Mouse (Mus musculus) stomach, postnatal 0 days (tissue): ENCODE results near the gene Siae. TPM values are rescaled to one million over a fixed set of nuclear protein-coding genes. Genes with fewer than 3 reads are reported as not detected.

ENCODE experiments used
- ATAC-seq: fragments of 200-750 bp; cut with Nextera tagmentation; 2 replicates; pipeline ENCODE4 v1.8.0; 2017; ENCODE audit not compliant: low FRiP score, low TSS enrichment
- DNase-seq: peaks from one replicate; pipeline ENCODE4 v3.0.0-alpha.2; 2016; ENCODE audit warnings: low spot score
- H3K27ac ChIP-seq: fragments of 300-500 bp; sonication (generic); replicated peaks from 2 replicates; pipeline ENCODE4 v1.5.1; 2014; ENCODE audit warnings: mild to moderate bottlenecking, control low read depth
- H3K27me3 ChIP-seq: fragments of 300-500 bp; sonication (generic); 2 replicates; pipeline ENCODE4 v1.6.1; 2014; ENCODE audit warnings: low read length; ENCODE audit not compliant: control insufficient read depth, insufficient read depth
- H3K36me3 ChIP-seq: fragments of 300-500 bp; sonication (generic); 2 replicates; pipeline ENCODE4 v1.6.1; 2014; ENCODE audit warnings: low read length, mixed read lengths; ENCODE audit not compliant: control insufficient read depth, insufficient read depth
- H3K4me1 ChIP-seq: fragments of 300-500 bp; sonication (generic); replicated peaks from 2 replicates; pipeline ENCODE4 v1.6.1; 2014; ENCODE audit warnings: antibody characterized with exemption; ENCODE audit not compliant: control insufficient read depth, insufficient read depth
- H3K4me2 ChIP-seq: fragments of 300-500 bp; sonication (generic); replicated peaks from 2 replicates; pipeline ENCODE4 v1.6.1; 2014; ENCODE audit warnings: low read depth, mild to moderate bottlenecking, control low read depth, moderate library complexity
- H3K4me3 ChIP-seq: fragments of 300-500 bp; sonication (generic); 2 replicates; pipeline ENCODE4 v1.5.1; 2014; ENCODE audit warnings: low read depth, low read length, control low read depth
- H3K9ac ChIP-seq: fragments of 300-500 bp; sonication (generic); 2 replicates; pipeline ENCODE4 v1.6.1; 2014; ENCODE audit warnings: mild to moderate bottlenecking, low read length, control low read depth, mixed read lengths
- H3K9me3 ChIP-seq: fragments of 300-500 bp; sonication (generic); 2 replicates; pipeline ENCODE4 v1.6.1; 2016; ENCODE audit warnings: low read length; ENCODE audit not compliant: control insufficient read depth
- CTCF ChIP-seq: IDR thresholded peaks from 2 replicates; pipeline ENCODE4 v1.5.1; 2016; ENCODE audit warnings: antibody characterized with exemption, low read depth, mild to moderate bottlenecking, moderate library complexity
- EP300 ChIP-seq: optimal IDR thresholded peaks from 2 replicates; pipeline ENCODE3; 2016; ENCODE audit warnings: antibody characterized with exemption
- WGBS: fragments of 180-500 bp; shearing (Covaris S2); extraction: QIAGEN DNeasy Blood & Tissue Kit; methylation state at CpG from one replicate; pipeline ENCODE4 v1.1.7; 2014; 5-methylcytosine and 5-hydroxymethylcytosine counted together
- polyA plus RNA-seq: library from polyadenylated mRNA; unstranded; fragments of >200 nt; fragmentation: Nextera tagmentation; extraction: Ambion mirVana; gene quantifications from 2 replicates; pipeline ENCODE4 v1.2.1, GENCODE M21; 2015

Gene Siae
- polyA plus RNA-seq, 1 experiment from 2014 or later: 6.9 TPM

DNA sequence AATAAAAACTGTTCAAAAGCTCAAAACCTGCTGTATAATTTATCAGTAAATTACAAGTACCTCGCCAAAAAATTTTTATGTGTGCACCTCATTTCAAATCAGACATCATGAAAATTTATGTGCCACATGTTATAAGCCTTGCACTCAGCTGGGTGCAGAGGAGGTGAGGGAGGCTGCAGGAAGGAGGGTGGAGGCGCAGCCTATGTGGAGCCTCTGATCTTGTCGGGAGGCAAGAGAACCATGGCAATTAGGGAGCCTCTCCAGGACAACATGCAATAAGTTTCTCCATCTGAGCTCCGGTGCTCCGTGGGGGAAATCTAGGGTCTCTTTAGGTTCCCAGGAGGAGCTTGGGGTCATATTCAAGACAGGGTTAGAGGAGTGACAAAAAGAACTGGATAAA, 12.0 kb downstream of the Siae start:
- Histone ChIP-seq H3K4me1 (no peaks in the 10 kb centered on the region), H3K27me3 (no peaks in the 10 kb centered on the region), H3K36me3 (no peaks in the 10 kb centered on the region), H3K9me3 (no peaks in the 10 kb centered on the region), H3K4me3 (no peak overlapping the region), H3K27ac (no peak overlapping the region), H3K9ac (no peak overlapping the region), H3K4me2 (peak overlapping the region; percentile 5; the same call in 1 of the 2 replicates)
- no peak for DNase-seq
- 50% methylated on average over 5 of the region's 5 CpGs for WGBS
- no peak for ATAC-seq
- TF ChIP-seq CTCF (no peak), EP300 (no peak)

- Histone ChIP-seq H3K4me3 (no peak overlapping the region), H3K4me1 (no peaks in the 10 kb centered on the region), H3K9me3 (no peaks in the 10 kb centered on the region), H3K27me3 (no peaks in the 10 kb centered on the region), H3K9ac (no peak overlapping the region), H3K36me3 (no peaks in the 10 kb centered on the region), H3K27ac (no peak overlapping the region), H3K4me2 (peak overlapping the region; percentile 5; the same call in 1 of the 2 replicates)
- no peak for TF ChIP-seq CTCF
- TF ChIP-seq EP300: no peak
- WGBS: 32% methylated on average over 15 of the region's 15 CpGs
- DNase-seq: no peak
- no peak for ATAC-seq
Measured at GRCm38 (mm10) chr9:37567892-37568604, 12.6 kb downstream of the Siae start.

DNA sequence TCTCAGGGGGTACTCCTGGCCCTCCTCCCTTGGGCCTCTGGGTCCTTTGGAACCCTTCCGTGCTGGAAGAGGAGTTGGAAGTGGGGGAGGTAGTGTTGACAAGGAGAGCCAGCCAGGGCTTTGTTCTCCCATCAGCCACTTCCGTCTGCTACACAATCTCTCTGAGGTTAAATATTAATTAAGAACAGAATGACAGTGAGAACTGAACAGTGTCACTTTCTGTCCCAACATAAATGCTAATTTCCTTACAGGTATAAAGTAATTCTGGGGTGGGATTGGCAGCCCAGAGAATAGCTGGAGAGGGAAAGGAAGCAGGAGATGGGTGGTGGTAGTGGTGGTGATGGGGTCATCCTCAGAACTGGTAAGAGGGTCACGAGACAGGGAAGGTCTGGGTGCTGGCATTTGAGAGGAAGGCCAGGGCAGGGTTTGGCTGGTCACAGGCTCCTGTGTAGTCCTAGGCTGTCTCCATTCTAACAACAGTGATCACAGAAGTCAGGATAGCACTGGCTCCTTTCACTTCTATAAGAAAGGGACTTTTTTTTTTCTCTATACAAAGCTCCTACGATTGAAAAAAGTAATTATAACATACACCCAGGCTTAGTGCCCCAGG, 13.2 kb downstream of the Siae start:
- DNase-seq (no peak), ATAC-seq (no peak)
- H3K27ac ChIP-seq: no peak overlapping the region
- H3K4me3 ChIP-seq: no peak overlapping the region
- no peak overlapping the region for H3K4me2 ChIP-seq
- no peaks in the 10 kb centered on the region for H3K4me1 ChIP-seq
- no peaks in the 10 kb centered on the region for H3K36me3 ChIP-seq
- H3K9ac ChIP-seq: no peak overlapping the region
- H3K9me3 ChIP-seq: no peaks in the 10 kb centered on the region
- 37% methylated on average over 4 of the region's 4 CpGs for WGBS
- H3K27me3 ChIP-seq: no peaks in the 10 kb centered on the region
- TF ChIP-seq EP300 (no peak), CTCF (no peak)

DNA sequence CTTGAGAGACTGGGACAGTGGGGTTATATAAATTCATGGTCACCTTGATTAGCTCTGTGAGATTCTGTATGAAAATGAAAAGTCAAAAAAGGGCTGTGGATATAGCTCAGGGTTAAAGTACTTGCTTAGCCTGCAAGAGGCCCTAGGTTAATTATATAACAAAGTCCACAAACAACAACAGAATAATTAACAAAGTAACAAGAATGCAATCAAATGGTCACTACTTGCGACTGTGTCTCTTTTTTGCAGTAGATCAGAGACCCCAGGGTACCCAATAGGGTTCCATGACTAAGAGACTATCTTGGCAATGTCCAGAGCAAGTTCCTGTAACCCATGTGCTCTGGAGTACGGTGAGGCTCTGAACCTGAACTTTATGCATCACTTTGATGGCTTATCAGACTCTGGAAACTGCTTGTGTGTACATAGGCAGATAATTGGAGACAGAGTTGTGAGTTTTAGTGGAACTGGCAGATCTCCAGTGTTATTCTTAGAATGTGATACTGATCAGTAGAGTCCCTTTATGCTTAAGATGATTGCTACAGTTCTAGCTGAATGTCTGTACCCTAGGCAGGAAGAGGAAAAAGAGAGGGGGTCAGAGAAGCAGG, 13.8 kb downstream of the Siae start:
- H3K9me3 ChIP-seq: no peaks in the 10 kb centered on the region
- DNase-seq (no peak), ATAC-seq (no peak)
- H3K4me2 ChIP-seq: no peak overlapping the region
- WGBS: 70% methylated on average over 2 of the region's 2 CpGs
- no peaks in the 10 kb centered on the region for H3K36me3 ChIP-seq
- no peak for TF ChIP-seq CTCF
- no peak for TF ChIP-seq EP300
- H3K4me1 ChIP-seq: no peaks in the 10 kb centered on the region
- H3K27me3 ChIP-seq: no peaks in the 10 kb centered on the region
- no peak overlapping the region for H3K27ac ChIP-seq
- H3K9ac ChIP-seq: no peak overlapping the region
- no peak overlapping the region for H3K4me3 ChIP-seq

DNA sequence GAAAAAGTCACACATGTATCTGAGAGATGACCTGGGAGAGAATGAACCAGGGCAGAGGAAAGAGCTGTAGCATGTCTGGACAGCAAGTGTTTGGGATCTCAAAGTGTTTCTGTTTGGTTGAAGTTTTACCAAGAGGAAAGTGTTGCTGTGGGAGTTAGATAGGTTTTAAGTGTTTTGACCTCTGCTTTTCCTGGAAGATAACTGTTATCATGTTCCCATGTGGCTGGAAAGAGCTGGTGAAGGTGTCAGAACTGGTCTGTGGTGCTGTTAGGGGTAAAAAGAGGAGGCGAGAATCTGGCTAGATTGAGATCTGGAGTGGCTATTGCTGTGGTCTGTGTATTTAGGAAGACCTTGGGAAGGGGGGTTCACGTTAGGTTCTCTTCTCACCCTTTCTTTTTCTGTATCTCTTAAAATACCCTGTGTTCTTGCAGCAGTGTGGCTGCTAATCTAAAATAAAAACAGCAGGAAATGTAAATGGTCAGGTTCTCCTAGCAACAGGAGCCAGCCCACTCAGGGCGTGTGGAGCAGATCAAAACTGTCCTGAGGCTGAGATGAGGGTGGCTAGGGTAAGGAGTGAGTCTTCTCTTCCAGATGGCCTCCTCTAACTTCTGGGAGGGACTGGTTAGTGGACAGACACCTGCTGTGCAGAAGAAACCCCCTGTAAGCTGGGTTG, 16.8 kb downstream of the Siae start:
- ATAC-seq: no peak
- no peak for TF ChIP-seq CTCF
- TF ChIP-seq EP300: no peak
- no peak for DNase-seq
- H3K4me3 ChIP-seq: no peak overlapping the region
- H3K36me3 ChIP-seq: no peaks in the 10 kb centered on the region
- H3K27me3 ChIP-seq: no peaks in the 10 kb centered on the region
- no peaks in the 10 kb centered on the region for H3K4me1 ChIP-seq
- no peak overlapping the region for H3K9ac ChIP-seq
- H3K9me3 ChIP-seq: no peaks in the 10 kb centered on the region
- no peak overlapping the region for H3K4me2 ChIP-seq
- WGBS: 45% methylated on average over 3 of the region's 3 CpGs
- H3K27ac ChIP-seq: no peak overlapping the region
